Mouse (Mus musculus) kidney, adult 8-10 months (tissue): ENCODE data around the gene Mmrn1.
"Not testable (repeated sequence)": the region's sequence is repeated elsewhere in the genome, so short reads cannot be mapped to it uniquely, and the experiment has no call there.

ENCODE experiments used
- DNase-seq, 2 experiments: peaks; one replicate each; pipeline ENCODE4 v3.0.0; 2022

Mmrn1 gene

DNA sequence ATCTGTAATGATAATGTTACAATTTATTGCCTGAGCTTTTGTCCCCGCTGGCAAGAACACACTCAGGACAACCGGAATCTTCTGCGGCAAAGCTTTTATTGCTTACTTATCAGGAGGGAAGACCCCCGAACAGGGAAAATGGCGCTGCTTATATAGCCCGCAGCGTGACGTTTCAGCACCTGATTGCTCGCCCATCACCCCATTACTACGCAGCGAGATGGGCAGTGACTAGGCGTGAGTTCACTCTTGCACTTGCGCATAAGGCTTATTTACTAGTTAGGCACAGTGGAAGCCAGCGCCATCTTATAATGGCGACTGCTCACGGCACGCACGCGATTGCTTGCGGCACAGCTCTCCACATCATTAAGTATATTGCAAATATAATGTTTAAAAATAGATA, at the start of gene Mmrn1:
TSS of gene Mmrn1 (plus strand) at position 301 of the 400 bp plus-strand sequence.
- not testable (repeated sequence) for DNase-seq

DNA sequence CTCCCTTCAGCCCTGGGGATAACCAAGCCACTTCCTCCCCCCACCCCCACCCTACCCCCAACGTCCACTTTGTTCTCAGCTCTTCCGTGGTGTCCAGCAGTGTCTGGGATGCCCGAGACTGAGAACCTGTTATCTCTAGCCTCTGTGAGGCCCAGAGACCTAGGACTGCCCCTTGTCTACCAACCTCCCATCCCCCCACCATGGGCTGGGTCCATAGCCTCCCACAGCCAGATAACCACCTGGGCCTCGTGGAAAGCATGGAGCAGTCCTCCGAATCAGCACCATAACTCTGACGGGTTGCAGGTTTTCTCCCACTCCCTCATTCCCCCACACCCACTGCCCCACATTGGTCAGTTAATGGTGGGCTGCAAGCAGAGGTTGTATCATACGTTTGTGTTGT, 44.4 kb upstream of the Mmrn1 start:
- DNase-seq, result no peak

DNA sequence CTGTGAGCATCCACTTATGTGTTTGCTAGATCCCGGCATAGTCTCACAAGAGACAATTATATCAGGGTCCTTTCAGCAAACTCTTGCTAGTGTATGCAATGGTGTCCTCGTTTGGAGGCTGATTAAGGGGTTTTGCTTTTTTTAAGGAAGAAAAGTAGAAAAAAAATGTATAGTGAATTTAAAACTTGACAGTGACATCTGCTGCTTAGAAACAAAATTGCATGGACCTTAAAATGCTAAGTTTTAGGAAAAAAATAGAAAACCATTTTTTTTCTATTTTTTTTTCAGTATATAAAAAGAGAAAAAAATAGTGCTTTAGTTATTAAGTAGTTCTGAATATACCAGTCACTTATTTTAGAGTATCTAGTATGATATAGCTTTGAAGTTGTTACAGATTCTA, 43.2 kb upstream of the Mmrn1 start:
- DNase-seq, result no peak

DNA sequence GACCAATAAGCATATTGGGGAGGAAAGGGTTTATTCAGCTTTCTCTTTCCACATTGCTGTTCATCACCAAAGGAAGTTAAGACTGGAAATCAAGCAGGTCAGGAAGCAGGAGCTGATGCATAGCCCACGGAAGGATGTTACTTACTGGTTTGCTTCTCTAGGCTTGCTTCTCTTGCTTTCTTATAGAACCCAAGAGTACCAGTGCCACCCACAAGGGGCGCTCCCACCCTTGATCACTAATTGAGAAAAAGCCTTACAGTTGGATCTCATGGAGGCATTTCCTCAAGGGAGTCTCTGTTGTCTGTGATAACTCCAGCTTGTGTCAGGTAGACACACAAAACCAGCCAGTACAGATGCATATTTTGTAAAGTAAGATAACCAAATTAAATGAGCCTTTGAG, 17.5 kb upstream of the Mmrn1 start:
- no peak for DNase-seq

DNA sequence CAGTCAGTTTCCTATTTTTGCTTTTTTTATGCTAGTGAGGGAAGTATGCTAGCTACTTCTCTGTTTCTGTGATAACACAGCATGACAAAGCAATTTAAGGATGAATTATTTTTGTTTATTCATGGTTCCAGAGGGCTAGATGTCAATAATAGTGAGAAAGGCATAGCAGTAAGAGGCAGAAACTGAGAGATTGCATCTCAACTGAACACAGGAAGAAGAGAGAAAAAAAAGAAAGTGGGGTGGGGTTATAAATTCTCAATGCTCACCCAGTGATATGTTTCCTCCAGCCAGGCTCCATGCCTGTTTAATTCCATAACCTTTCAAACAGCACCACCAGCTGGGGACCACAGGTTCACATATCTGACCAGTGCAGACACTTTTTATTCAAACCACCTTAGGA, 6.6 kb downstream of the Mmrn1 start:
- peak in 1 of 2 experiments; percentile 4 for DNase-seq

DNA sequence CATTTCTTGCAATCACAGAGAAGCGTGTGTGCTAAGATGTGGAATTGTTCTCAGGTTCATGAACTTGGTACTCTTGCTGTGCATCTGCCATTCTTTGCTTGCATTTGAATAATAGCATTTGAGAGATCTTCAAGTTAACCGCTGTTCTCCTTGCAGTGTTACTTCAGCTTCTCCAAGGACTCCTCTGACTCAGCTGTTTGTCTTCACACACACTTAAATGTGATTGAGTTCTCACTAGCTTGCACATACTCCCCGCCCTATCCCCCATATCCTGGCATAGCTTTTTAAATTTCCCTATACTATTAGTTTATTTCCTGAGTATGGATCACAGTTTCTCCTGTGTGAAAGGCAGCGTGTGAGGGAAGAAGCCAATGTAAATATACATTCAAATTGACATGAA, 10.1 kb downstream of the Mmrn1 start:
- no peak for DNase-seq

DNA sequence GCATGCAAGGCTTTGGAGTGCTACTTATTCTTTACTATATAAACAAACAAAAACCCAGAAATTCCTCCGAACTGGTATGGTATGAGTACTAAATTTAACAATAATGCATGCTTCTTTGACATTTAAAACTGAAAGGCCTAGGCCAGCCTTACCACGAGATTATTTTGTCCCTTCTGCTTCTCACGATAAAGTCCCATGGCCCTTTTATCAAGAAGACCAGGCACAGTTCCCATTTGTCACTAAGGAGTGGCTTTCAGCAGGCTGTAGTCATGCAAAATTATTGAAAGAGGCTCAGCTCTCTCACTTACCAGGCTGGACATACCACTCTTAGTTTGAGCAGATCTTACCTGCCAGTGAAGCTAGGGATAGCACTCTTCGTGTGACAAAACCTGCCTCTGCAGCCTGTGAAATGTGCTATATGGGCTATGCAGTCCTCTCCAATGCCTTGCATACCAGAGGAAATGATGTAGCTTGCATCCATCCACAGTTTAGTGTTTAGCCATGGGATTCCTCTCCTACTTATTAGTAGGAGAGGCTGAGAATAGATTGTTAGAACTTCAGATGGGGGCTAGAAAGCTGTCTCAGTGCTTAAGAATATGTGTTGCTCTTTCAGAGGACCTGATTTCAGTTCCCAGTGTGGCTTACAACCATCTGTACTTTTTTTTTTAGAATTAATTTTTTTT, 10.8 kb downstream of the Mmrn1 start:
- no peak for DNase-seq

DNA sequence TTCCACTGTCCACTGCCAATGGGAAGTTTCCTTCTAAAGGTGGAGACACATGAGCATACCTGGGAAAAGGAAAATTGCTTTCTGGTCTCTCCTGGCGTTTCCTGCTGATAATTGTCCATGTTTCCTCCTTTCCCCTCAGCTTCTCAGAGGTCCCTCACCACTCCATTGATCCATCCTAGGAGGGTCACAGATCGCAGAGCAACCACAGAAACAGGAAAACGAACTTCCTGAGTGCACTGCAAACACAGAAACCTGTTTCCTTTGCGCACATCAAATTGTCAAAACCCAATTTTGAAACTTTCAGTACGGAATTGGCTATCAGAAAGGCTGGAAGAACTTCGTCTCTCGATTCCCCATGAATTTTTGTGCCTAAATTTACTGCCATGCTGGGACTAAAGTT, 19.4 kb downstream of the Mmrn1 start:
- no peak for DNase-seq

DNA sequence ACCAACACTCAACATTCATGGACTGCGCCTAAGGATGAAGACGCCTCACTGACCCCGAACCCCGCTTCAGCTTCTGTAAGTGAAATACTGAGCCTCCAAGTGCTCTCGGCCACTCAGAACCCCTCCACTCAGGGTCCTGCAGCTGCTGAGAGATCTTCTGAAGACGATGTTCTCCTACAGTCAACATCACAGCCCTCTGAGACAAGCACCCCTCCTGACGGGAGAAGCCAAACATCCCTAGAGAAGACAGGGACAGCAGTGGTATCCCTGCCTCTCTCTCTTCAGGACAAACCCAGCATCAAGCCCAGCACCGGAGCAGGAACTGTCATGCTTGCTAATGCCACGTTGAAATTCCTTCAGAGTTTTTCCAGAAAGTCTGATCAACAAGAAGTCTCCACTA, 19.8 kb downstream of the Mmrn1 start:
- no peak for DNase-seq

DNA sequence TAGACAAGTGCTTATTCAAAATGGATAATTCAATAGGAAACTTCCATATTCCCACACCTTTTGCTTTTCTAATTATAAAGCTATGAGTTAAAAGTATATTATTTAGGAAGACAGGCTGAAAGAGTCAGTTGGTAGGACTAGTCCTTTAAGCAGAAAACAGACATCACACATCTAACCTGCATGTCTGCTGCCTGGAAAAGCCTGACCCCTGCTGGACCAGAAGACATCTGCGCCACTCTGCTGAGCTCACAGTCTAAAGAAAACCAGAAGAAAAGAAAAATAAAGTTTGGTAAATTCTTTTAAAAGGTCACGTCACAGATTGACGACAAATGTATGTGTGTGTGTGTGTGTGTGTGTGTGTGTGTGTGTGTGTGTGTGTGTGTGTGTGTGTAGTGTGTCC, 25.6 kb downstream of the Mmrn1 start:
- peak; percentile 1 to 38 for DNase-seq

DNA sequence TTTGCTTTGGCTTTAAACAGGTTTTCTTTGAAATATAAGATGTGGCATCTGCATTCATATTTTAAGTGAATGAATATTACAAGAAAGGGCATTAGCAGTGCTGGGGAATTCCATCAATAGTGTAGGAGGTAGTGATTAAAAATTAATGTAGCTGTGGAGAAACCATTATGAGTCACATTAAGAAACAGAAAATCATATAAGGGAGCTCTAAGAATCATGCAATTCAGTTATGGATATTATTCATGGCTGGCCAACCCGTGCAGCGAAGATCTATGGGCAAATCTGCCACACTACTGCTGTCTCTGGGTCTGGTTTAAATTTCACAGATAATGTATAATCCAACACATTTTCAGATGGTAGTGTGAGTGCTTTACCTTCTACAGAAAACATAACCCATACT, 36.5 kb downstream of the Mmrn1 start:
- no peak for DNase-seq

DNA sequence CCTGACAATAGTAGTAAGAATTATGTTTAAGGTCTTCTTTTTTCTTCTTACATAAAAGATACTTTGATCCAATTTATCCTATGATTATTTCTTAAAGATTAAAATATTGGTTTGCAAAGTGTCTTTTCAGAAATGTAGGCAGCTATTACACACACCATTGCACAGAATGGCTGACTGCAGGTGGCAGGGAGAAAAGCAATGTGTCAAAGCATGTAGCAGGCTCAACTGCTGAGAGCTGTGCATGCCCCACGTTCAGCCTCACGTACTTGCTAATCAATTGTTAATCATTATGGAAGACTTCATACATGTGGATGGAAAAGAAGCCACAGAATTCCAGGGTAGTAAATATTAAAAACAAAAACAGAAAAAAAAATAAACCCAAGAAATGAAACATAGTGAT, 37.1 kb downstream of the Mmrn1 start:
- DNase-seq, result no peak

DNA sequence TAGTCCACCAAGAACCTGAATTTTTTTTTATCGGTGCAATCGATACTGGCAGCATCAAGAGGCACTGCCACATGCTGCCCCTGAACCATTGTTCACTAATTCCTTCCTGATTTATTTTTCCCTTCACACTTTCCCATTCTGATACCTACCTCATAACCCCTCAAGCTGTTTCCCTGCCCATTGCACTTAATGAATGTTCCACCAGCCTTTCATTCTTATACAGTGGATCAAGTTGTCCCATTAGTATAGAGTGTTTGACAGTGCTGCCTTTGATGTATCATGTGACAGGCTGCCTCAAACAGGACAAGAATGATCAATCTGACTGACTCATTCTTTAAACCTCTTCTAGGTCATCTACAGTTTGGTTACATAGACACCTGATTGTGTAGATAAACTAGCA, 37.9 kb downstream of the Mmrn1 start:
- no peak for DNase-seq

DNA sequence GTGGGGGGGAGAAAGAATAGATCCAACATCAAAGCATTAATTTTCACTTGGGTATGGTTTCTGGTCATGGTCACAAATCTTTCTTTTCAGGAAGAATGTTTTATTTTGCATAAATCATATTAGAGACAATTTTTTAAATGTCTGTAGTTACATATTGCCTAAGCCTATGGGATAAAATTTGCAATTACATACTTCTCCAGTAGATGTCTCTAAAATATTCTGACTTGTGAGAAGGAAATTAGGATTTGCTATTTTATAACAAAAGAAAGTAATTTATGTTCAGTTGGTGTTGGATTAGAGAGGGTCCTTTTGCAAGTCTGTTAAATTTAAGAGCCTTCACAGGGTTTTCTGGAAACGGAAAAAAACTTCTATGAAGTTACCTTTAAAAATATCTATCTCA, 39.0 kb downstream of the Mmrn1 start:
- no peak for DNase-seq

DNA sequence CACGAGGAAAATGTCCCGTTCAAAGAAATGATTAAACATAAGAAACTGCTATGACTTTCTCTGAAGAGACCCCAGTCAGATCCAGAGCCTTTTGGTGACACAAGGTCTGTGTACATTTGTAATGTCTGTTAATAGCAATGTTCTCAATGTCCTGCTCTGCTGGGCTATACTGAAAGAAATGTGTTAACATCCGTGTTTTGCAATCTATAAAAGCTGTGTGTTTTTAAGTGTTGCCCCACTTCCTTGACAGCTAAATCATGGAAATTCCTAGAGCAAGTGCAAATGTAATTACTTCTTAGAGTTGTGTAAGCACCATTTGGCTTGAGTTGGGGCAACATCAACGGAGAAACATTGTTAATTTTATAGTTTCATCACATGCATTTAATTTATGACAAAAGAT, 42.2 kb downstream of the Mmrn1 start:
- DNase-seq, result no peak

DNA sequence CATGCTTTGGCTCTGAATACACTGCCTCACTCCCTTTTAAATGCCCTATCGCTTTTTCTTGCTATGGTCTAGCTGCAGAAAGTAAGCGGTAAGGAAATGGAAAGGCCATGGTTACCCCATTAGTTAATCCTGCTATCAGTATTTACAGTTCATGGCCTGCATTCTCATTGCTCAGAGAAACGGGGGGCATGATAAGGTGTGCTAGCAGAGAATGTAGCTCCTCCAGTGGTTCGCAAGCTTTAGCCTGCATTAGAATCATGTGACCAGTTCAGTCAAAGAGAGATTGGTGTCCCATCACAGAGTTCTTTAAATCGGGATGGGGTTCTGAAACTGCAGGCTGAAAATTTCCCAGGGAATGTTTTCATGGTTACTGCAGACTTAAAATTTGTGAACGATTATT, 44.6 kb downstream of the Mmrn1 start:
- no peak for DNase-seq

DNA sequence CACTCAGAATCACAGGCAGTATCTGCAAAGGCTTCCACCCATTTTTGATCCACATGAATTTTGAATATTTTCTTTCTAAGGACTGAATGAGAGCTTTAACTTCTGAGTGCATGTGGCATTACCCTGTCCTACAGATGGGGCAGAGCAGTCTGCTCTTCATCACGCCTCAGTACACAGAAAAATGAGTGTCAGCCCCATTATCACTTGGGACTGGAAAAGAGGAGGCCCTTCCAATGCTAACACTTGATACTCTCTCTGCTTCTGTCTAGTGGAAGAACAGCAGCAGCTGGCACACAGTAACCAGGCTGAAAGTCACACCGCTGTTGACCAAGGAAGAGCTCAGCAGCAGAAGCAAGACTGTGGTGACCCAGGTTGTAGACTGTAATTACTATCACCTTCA, 46.0 kb downstream of the Mmrn1 start:
- DNase-seq, result no peak

DNA sequence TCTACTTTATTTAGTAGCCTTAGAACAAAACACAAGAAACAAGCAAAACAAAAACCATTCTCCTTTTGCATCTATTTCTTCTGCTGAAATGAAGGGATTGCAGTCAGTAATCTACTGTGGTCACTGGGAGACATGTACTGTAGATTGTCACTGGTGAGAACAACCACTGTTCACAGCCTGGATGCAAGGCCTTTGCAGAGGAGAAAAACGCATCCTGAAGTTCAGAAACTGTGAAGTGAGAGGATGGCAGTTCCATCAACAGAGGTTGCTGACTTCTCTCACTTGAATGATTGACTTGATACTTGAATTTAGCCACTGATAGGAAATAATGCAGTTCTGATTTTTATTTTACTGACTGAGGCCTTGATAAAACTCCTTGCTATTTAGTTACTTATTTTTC, 53.8 kb downstream of the Mmrn1 start:
- DNase-seq, result no peak

DNA sequence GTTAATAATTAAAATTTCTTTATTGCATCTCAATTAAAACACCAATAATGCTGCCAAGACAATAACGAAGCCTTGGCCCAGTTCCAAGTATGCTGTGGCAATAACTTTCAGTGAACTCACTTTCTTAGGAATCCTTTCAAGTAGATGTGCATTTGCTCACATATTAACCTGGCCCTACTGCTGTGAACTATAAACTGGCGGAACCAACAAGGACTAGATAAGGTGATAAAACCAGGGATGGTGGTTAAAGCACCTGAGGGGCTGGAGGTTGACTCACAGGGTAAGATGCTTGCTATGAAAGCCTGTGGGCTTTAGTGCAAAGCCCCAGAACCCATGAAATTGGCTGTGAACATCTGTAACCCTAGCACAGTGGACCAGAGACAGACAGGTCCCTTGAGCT, 54.3 kb downstream of the Mmrn1 start:
- DNase-seq, result peak in 1 of 2 experiments; percentile 22

DNA sequence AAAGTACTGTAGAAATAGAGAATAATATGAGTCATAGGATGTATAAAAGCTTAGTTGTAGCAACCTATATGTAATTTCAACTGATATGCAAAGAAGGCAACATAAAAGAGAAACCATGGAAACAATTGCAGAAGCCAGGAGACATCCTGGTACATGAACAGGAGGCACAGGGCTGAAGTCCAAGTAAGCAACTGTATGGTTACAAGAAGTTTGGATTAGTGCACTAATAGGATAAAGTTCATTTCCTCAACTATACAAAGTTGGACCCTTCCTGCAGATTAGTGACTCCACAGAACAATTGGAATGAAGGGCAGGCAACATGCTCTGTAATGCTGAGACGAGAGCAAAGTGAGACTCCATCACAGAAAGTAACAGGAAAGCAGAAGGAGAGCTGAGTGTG, 59.6 kb downstream of the Mmrn1 start:
- no peak for DNase-seq

DNA sequence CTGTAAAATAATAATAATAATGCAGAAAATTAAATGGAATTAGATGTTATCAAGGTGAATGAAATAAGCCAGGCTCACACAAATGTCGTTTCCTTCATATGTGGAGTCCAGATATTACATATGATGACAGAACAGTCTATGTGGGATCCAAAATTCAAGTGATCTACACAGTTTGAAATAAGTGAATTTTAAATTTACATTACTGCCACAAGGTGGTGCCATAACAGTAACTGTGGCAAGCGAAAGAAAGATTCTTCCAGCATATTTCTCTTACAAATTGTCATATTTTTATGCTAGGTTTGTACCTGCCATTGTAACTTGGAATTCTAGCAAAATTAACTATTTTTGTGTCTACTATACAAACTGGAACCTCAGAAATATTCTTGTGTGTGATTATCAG, 61.1 kb downstream of the Mmrn1 start:
- no peak for DNase-seq

DNA sequence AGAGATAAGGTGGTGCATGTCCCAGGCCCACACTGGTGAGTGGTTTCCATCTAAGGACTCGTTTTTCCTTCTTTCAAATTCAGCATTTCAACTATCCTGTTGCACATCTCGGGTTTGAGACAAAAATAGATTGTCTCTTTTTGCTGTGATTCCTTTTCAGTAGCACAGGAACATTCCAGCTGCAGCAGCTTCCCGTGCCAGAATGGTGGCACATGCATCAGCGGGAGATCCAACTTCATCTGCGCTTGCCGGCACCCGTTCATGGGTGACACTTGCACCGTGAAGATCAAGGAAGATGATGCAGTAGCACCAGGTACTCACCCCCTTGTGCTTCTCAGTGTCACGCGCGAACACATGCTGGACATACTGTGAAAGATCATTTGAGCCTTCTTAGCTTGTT, 62.1 kb downstream of the Mmrn1 start:
- no peak for DNase-seq

DNA sequence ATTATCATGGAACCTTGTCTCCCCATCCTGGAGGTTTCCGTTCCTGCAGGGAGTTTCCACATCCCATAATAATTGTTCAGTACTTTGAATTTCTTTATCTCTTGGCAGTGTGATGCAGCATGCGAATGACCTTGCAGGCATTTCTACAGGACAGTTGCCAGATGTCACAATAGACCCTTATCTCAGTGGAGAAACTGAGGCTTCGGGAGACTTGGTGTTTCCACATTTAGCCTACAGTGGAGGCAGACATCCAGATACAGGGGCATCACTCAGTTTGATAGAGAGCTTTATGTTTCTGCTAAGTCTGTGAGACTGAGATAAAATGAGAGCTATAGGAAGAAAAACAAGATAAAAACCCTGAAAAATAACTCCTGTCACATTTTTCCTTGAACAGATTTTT, 63.0 kb downstream of the Mmrn1 start:
- no peak for DNase-seq

DNA sequence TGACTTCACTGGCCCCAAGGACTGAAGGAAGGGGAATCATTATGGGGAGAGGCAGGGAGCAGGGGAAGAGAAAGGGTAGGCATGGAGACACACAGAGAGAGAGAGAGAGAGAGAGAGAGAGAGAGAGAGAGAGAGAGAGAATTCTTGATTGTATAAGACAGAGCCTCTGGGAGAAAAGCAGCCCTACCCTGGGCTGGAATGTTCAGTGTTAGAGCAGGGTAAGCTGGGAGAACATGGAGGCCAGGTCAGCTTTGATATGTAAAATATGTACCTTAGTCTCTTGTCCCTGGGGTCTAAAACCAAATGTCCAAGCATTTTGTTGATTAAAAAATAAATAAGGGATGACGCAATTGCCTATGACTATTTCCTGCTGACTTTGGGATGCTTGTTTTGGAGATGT, 67.6 kb downstream of the Mmrn1 start:
- no peak for DNase-seq

DNA sequence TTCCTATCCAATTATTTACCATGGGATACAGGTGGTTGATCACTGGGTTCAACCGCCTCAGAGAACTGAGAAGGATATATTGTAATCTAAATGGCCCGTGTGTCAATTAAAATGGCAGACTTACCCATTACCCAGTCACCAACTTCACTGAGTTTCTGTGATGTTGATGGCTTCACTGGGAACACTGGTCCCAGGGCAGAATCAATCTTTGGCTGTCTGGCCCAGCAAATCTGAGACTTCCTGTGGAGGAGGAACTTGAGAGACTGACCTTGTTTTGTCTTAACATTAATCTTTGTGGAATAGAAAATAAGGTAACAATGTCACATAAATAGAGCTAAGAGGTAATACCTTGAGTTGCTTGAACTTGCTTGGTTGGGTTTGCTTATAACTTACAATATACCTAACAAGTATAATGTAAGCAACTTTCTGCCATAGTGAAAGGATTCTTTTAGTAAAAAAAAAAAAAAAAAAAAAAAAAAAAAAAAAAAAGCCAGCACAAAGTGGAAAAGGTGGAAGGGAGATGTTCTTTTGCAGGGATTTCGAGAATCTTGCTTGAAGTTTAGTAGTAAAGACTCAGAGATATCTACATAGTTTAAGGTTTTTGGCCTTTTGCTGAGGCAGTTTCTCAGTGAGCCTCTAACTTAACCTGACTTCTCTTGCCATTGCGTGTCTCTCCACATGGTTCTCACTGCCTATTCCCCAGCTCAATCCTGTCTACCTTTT, 68.8 kb downstream of the Mmrn1 start:
- no peak for DNase-seq
